Mouse (Mus musculus): ENCODE results near the gene Egfem1.

The Egfem1 gene

DNA sequence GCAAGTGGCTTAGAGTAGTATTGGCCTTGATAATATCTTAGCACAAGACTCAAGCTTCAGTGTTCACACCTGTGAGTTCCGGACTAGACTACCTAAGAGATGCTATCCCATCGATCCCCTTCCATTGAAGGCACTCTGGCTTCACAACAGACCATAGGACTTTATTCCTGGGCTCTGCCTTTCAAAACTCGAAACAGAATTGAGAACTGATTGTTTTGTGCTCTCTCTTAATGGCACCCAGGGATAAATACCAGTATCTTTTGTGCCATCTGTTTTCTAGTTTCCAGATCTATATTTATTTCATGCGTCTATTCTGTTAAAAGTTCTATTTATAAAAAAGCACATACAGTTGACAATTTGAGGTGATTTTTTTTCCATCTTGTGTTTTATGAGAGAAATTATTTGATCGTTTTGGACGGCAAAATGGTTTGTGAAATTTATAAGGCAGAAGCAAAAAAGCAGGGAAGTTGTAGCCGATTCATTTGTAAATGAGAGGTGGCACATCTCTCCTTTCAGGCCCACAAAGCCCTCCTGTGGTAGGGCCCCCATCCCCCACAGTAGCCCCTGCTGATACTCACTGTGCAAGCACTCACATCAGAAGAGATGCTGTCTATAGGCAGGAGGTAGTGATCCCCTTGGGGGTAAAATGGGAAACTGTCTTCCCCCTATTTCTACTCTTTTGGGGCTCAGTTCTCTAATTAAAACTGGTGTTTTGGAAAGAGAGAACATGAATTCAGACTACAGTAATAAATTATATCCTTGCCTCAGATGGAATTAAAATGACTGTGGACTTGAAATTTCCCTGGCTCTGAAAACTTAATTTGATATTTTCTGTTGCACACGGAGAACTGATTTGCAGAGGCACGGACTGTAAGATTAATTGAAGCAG, 53.6 kb downstream of the Egfem1 start:
- no peak for DNase-seq (ENCODE audit: low spot score)

DNA sequence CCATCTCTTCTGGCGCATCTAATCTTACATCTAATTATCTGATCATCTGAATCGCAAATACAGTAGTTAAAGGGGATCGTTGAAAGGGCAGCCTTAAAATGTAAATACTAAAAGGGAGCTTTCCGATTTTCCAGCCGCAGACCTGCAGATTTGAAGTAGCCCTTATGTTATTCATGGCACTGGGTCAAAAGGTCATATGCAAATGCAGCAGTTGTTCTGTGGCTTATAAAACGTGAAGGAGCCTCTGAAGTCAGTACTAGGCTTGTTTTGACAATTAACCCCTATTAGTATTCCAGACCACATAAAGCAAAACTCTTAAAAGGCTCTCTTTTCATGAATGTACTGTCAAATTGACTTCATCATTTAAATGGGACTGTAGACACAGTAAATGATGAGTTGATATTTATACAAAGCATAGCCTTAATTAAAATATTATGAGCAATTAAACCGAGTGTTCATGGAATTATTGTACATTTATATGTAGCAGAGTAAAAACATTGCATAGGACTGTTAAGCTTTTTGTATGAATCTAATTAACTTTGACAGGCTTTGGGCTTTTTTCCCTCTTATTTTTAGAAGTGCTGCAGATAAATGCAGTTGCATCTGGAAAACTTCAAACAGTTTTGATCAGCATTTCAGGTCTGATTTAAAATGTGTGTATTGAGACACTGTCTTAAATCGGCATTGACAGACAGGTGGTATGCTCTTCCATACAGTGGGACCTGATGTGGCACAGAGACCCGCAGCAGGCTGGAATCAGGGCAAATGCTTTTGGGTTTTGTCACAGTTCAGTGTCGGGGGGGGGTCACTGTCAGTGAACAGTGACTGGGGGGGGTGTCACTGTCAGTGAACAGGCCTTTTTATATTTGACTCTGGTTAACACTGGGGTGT, 54.5 kb downstream of the Egfem1 start:
- no peak for DNase-seq (ENCODE audit: low spot score)

DNA sequence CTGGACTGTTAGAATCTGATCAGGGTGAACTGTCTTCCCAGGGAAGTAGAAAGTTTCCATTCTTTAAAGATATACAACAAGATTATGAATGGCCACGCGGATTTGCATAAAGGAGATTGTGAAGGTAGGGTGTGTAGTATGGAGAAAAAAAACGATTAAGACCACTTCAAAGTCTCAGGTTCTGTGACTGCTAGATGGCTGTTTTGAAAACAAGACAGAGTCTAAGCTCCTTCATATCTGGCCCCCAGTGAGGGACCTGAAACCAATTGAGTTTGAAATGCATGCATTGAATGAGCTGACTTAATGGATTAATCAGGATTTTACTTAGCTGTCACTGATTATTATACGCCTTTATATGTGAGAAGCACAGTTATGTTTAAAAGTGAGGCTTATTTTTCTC, 86.6 kb downstream of the Egfem1 start:
- no peak for DNase-seq (ENCODE audit: low spot score)

DNA sequence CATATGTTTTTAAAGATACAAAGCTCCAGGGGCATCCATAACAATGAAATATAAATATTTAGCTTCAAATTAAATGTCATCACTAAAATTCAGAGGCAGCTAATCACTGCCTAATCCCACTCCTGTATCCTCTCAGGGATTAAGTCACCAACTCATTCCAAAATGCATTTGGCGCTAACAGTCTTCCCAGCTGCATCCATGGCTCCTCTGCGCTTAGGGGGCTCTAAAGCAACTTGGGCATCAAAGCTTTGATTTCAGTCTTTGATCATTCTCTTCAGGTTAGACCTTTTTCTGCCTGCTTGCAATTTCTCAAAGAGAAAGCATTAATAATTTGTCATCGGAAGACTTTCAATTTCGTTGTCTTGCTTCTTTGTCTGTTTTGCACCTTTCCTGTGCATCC, 87.2 kb downstream of the Egfem1 start:
- DNase-seq (ENCODE audit: low spot score): no peak

DNA sequence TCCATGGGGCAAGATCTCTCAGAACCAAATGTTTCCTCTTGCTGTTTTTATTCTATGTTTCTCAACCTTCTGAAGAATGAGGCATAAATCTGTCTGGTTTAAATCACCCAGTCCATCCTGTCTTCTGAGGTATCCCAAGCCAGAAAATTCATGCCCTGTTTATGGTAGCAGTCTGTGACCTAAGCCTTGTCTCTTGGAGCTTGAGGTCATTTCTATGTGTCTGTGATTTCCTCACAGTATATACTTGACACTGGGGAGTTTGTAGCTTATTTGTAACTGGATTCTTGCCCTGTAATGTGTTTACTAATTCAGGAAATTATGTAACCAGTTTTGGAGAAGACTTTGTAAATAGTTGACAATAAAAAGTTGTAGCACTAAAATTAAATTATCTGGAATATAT, 95.2 kb downstream of the Egfem1 start:
- DNase-seq (ENCODE audit: low spot score): no peak

DNA sequence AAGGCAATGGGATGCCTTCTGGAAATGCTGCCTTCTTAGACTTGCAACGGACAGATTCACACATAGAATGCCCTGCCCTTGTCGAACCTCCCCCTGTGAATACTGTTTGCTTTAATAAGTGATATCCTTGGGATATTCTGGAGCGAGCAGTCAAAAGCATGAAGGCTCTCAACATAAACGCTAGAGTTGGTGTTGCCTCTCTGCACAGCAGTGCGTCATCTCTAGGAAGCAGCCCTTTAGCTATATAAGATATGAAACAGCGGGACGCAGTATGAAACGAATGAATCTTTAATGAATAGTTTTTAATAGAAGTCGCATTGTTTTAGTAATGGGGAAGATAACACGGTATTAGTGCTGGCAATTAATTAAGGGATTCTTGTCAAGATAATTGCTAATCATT, 101.2 kb downstream of the Egfem1 start:
- DNase-seq (ENCODE audit: low spot score): no peak

DNA sequence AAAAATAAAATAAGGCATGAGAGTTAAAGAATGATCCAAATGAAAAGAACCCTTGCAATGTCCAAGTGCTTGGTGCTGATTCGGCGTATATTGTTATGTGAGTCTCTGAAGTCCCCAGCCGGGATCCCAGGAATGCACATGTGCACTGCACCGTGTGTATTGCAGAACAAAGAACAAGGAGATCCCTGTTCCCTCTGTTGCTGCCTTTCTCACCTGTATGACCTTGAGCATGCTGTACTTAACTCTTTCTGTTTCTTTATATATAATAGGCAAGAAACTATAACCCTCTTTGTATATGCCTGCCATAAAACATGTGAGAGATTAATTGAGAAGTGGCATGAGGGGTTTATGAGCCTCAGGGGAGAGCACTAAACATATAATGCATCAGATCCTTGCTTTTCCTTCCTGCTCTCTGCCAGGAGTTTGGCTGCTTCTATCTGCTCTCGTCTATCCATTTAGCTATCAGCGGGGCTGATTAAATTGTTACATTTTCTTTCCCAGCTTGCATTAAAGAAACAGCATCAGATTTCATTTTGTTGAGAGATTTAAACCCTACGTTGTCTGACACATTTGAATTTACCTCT, 101.9 kb downstream of the Egfem1 start:
- DNase-seq (ENCODE audit: low spot score): no peak

DNA sequence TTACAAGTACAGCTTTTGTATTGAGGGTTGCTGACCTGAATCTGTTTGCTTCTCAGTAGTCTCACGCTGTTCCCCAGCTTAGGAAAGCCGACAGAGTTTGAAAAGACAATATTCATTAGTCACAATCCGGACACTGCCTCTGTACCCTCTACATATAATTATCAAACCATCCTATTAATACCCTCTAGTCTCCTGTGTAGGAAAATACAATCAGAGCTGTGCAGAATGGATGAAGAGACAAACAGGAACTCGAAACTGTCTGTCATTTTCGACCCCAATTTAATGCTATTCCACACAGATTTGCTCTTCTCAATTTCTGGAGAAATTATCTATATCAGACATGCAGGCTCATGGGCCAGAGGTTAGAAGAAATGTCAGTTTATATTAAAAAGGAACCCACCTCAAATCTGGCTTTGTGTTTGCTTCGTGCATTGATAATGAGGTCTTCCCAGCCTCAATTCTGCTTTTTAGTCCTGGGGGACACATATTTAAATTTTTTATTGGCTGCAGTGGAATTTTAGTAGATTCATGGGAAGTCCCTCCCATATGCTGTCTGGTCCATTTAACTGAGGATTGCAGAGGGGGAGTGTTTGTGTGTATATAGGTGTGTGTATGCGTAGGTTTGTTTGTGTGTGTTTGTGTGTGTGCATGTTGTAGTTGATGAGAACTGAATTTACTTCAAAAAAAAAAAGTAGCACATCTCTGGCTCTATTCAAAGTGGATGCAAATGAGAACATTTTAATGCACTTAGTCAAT, 102.8 kb downstream of the Egfem1 start:
- DNase-seq (ENCODE audit: low spot score): no peak

DNA sequence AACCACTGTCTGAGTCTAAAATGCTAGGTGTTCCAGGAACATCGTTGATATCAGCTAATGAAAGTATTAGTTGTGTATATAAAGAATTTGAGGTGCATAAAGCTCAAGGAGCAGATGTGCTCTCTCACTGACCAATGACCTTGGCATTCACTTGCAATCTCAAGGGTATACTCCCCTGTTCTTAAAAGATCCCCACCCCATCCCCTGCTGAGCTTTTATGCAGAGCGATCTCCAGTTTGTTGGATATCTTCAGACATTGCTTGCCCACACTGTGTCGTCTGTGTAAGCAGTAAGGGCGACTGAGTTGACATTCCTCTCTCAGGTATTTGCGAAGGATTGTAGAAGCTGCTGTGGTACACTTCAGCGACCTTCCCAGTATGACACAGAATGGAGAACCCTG, 108.4 kb downstream of the Egfem1 start:
- no peak for DNase-seq (ENCODE audit: low spot score)

DNA sequence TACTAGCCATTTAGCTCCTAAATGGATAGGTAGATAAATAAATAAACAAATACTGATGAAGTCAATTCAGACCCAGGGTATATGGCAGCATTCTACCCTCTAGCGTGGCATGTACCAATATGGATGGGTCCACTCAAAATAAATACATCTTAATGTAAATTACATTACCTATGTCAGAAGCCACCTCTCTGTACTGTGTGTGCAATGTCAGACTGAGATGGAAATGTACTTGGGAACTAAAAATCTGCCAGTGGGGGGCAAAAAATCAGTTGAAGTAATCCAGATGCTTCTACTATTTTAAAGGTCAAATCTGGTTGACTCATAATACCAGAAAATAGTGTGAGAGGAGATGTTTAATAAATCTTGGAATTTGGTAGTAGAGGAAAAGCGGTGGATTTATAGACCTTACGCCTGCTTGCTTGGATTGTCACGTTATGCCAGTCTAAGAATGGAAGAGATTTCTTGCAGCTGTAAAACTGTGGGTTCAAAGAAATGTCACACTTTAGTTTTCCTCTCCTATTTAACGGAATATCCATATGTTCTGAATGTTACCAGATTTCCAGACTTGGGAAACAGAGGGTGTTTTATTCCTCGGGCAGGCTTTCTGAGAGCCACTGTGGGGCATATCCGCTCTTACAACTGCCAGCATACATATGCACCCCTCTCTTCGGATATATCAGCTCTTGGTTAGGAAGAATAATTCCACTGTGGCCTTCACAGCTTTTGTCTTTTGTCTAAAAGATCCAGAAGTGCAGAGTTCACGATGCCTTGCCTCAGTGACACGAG, 116.1 kb downstream of the Egfem1 start:
- DNase-seq (ENCODE audit: low spot score): no peak

DNA sequence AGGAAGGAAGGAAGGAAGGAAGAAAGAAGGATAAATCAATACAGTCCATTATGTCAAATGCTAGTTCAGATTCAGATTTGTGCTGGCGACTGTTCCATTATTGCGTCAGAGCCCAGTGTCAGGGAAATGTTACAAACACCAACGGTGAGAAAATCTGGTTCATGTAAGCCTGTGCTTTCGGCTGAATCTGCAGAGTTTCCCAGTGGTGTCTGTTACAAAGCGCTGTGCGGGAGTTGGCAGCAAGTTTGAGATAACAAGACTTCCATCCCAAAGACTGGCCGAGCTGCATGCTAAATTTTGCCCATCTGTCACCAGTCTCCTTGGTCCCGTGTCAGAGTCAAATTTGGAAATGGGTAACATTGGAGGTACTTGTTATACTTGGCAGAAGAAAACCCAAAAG, 118.8 kb downstream of the Egfem1 start:
- DNase-seq (ENCODE audit: low spot score): no peak

DNA sequence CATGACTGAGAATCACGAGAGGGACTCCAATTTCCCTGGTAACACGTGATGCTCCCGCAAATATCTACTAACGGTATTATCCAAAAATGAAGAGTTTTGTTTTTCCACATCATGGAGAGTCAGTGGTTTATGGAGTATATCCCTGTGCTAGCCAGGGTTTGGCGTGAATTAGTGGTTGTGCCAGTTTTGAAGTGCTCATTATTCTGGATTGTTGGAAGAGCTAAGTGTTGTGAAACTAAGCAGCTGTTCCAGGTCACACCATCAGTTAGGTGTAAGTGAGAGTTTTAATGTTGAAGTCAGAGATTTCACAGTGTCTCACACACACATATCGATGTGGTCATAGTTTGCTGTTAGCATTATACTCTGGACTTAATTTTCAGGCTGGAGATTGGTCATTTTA, 120.7 kb downstream of the Egfem1 start:
- DNase-seq (ENCODE audit: low spot score): no peak

DNA sequence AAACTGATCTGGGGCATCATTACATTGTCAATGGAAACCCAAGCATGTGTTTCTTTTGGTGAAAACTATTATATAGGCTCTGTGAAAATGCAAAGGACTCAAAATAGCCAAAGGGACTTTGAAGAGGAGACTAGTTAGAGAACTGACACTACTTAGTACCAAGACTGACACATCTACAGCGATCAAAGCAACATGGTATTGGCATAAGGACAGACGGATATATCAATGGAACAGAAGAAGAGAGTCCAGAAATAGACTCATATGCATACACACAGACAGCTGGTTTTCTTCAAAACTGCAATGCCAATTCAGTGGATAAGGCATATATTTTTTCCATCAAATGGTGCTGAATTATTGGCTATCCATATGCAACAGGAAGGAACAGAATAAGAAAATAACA, 140.6 kb downstream of the Egfem1 start:
- DNase-seq (ENCODE audit: low spot score): no peak

DNA sequence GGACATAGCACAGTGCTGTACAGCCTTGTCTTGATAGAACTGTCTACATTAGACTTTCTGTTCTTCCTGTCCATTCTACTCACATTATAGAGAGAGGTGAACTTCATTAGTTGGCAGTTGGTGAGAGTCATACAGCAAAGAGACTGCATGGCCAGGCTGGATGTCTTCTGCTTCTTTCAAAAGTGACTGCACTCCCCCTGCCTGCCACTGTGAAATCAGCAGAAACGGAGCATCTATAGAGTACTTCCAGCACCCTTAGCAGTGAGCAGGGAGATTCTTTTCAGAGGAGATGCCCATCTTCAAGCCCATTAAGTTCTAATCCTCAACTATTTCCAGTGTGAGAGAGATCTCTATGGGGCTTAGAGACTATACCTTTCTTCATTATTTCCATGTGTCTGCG, 147.9 kb downstream of the Egfem1 start:
- no peak for DNase-seq (ENCODE audit: low spot score)

DNA sequence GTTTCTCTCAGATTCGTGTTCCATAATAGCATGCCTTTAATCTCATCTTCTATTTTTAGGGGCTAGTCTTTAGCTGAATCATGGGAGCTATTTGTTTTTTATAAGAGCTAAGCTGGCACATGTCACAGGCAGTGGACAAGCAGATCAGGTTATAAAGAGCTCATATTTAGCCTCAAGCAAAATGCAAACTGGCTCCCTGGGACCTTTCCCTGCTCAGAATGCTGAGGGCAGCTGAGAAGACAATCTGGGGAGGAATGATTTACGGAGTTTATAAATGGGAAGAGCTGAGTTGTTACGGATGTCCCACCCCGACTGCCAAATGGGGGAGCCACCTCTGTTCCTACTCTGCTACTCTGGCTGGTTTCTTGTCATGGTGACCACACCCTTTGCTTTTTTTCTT, 153.7 kb downstream of the Egfem1 start:
- no peak for DNase-seq (ENCODE audit: low spot score)

DNA sequence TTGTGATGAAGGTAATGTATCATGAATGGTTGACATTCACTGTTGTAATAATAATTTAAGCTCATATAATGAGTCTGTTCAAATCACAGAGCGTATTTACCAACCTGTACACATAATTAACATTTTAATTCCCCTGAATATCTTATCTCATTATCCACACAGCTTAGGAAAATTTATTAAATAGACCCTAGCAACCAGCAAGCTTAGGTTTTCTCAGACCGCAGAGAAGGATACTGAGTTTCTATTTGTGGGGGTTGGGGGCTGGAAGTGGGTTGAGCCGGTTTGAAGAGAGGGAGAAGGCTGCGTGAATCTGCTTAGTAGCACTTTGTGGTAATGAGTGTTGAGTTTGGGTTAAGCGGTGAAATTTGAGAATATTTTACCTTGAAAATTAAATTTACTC, 154.7 kb downstream of the Egfem1 start:
- no peak for DNase-seq (ENCODE audit: low spot score)

DNA sequence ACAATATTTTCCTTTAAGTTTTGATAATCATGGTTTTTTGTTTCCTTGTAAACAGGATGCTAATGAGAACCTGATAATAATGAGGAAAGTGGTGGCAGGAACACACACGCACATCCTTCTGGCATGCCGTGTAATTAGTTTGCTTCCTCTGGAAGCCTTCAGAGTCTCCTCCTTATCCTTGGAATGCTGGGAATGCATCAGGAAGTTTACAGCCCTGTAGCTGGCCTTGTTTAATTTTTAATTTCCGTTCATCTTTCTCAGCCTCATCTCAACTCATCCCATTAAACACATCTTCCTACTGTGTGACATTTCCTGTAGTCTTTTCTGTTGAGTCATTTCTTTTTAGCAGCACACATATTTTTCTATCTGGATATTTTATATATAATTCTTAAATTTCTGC, 161.8 kb downstream of the Egfem1 start:
- DNase-seq (ENCODE audit: low spot score): no peak

DNA sequence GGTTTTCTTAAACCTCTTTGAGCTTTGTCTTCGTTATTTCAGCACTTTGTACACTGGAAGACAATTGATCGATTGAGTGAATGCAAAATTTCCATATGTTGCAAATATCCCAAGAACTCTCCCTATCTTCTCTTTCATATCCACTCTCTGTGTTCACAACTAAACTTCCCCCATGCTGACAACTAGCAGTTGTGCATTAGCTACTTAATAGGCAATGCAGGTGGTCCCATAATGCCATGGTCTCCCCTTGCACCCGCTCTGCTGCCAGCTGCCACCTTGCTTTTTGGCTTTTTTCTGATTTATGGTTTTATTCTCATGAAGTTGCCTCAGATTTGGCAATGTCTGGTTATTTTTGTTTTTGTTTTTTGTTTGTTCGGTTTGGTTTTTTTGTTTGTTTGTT, 209.8 kb downstream of the Egfem1 start:
- no peak for DNase-seq (ENCODE audit: low spot score)

DNA sequence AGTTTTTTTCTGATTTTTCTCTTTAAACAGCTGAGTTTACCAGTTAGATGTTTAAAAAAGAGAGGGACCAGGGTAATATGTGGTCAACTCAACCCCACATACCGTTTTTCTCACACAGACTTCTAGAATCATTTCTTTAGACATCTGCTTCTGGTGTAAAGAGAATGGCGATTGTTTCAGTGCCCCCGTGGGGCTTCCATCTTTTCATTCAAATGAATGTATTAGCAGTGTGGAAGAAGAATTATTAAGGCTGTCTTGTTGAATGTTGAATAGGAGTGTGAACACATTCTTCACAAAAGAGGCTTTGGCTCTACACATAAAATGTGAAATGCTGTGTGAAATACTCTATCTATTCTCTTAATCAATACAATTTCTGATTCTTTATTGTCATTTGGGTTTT, 210.4 kb downstream of the Egfem1 start:
- DNase-seq (ENCODE audit: low spot score): no peak

DNA sequence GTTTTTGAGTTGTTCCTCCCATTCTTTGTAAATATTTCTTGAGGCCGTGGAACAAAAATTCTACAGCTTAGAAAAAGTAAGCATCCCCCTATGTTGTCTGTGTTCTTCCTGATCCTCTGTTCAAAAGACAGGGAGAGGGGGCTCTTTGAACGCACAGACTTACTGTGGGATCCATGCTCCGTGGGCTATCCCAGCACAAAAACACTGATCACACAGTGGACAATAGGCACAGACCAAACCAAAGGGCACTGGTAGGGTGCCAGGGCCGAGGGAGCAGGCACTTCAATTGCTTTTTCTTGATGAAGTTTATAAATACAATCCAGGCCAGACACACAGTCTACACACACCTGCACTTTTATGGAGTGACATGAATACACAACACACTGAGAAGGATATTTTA, 211.4 kb downstream of the Egfem1 start:
- DNase-seq (ENCODE audit: low spot score): no peak

DNA sequence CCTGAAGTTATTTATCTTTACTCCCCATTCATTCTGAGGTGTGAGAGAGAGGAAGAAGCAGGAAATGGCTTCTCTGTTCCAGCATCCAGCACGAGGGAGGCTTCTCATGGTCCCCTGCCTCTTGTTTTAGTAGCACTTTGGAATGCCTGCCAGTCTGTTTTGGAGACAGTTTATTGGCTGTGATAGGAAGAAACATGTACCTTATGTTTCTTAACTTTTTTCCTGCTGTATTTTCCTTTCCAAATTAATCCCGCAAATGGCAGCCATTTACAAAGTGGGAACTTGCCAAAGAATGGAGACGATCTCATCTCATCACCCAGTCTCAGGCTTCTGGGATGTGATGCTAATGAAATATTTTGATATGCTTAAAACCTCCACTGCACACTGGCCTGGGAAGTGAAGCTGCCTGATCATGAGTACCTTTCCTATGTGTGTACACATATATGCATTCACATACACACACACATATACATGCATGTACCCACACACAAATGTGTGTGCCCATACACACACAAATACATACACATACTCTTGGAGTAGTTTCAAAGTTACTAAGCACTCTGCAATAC, 260.5 kb downstream of the Egfem1 start:
- DNase-seq (ENCODE audit: low spot score): no peak
